Mouse (Mus musculus) embryonic facial prominence, embryonic 13.5 days (tissue): ENCODE results near the gene Chchd3. TPM values are rescaled to one million over a fixed set of nuclear protein-coding genes. Genes with fewer than 3 reads are reported as not detected.

Source experiments
- ATAC-seq: fragments of 200-750 bp; cut with Nextera tagmentation; 2 replicates; pipeline ENCODE4 v1.8.0; 2017; ENCODE audit warnings: low read depth; ENCODE audit not compliant: insufficient number of reproducible peaks, insufficient read depth, low FRiP score, low TSS enrichment
- H3K27ac ChIP-seq: fragments of 300-500 bp; sonication (generic); 2 replicates; pipeline ENCODE4 v1.5.1; 2015; ENCODE audit warnings: moderate library complexity, mild to moderate bottlenecking, inconsistent platforms
- H3K27me3 ChIP-seq: fragments of 300-500 bp; sonication (generic); 2 replicates; pipeline ENCODE4 v1.6.1; 2015; ENCODE audit warnings: mild to moderate bottlenecking, inconsistent platforms
- H3K36me3 ChIP-seq: fragments of 300-500 bp; sonication (generic); 2 replicates; pipeline ENCODE4 v1.6.1; 2015; ENCODE audit warnings: mild to moderate bottlenecking, inconsistent platforms
- H3K4me1 ChIP-seq: fragments of 300-500 bp; sonication (generic); 2 replicates; pipeline ENCODE4 v1.6.1; 2015; ENCODE audit warnings: inconsistent platforms
- H3K4me2 ChIP-seq: fragments of 300-500 bp; sonication (generic); 2 replicates; pipeline ENCODE4 v1.6.1; 2015; ENCODE audit warnings: moderate library complexity, mild to moderate bottlenecking, inconsistent platforms
- H3K4me3 ChIP-seq: fragments of 300-500 bp; sonication (generic); 2 replicates; pipeline ENCODE4 v1.5.1; 2015; ENCODE audit warnings: mild to moderate bottlenecking, inconsistent platforms
- H3K9ac ChIP-seq: fragments of 300-500 bp; sonication (generic); 2 replicates; pipeline ENCODE4 v1.6.1; 2015; ENCODE audit warnings: mild to moderate bottlenecking, inconsistent platforms
- H3K9me3 ChIP-seq: fragments of 300-500 bp; sonication (generic); 2 replicates; pipeline ENCODE4 v1.6.1; 2016; ENCODE audit warnings: inconsistent platforms
- WGBS: fragments of 180-500 bp; shearing (Covaris S2); methylation state at CpG from one replicate; pipeline ENCODE4 v1.1.7; 2015; ENCODE audit warnings: mixed read lengths; 5-methylcytosine and 5-hydroxymethylcytosine counted together
- polyA plus RNA-seq: library from polyadenylated mRNA; unstranded; fragments of >200 nt; fragmentation: Nextera tagmentation; extraction: Ambion mirVana; gene quantifications from 2 replicates; pipeline ENCODE4 v1.2.1, GENCODE M21; 2015

The Chchd3 gene
- polyA plus RNA-seq, 1 experiment from 2014 or later, result 107 TPM

GRCm38 (mm10) chr6:32848974-32849373 lies 211.1 kb downstream of the Chchd3 start:
- Histone ChIP-seq H3K4me1 (no peaks in the 10 kb centered on the region), H3K4me2 (no peak overlapping the region), H3K4me3 (no peak overlapping the region), H3K9ac (no peak overlapping the region), H3K9me3 (no peaks in the 10 kb centered on the region), H3K36me3 (no peaks in the 10 kb centered on the region), H3K27me3 (no peaks in the 10 kb centered on the region), H3K27ac (no peak overlapping the region)
- WGBS, result 81% methylated on average over 7 of the region's 7 CpGs
- ATAC-seq, result no peak

GRCm38 (mm10) chr6:32845463-32845862 lies 214.6 kb downstream of the Chchd3 start:
- no peaks in the 10 kb centered on the region for H3K27me3 ChIP-seq
- ATAC-seq, result no peak
- no peak overlapping the region for H3K27ac ChIP-seq
- H3K9me3 ChIP-seq, result no peaks in the 10 kb centered on the region
- H3K4me3 ChIP-seq, result no peak overlapping the region
- no peak overlapping the region for H3K9ac ChIP-seq
- 34% methylated on average over 1 of the region's 1 CpGs for whole genome bisulfite sequencing
- no peak overlapping the region for H3K4me2 ChIP-seq
- H3K36me3 ChIP-seq, result no peaks in the 10 kb centered on the region
- no peaks in the 10 kb centered on the region for H3K4me1 ChIP-seq

GRCm38 (mm10) chr6:32837939-32838301 lies 222.1 kb downstream of the Chchd3 start:
- 79% methylated on average over 2 of the region's 2 CpGs for WGBS
- no peak for ATAC-seq
- H3K4me2 ChIP-seq, result no peak overlapping the region

GRCm38 (mm10) chr6:32837165-32837938 lies 222.7 kb downstream of the Chchd3 start:
- no peaks in the 10 kb centered on the region for H3K9me3 ChIP-seq
- H3K4me3 ChIP-seq, result no peak overlapping the region
- H3K4me2 ChIP-seq, result no peak overlapping the region
- no peak overlapping the region for H3K9ac ChIP-seq
- ATAC-seq, result no peak
- no peaks in the 10 kb centered on the region; the same call in 1 of the 2 replicates for H3K4me1 ChIP-seq
- 0 out of 2 replicates have a peak, but pooled peaks cover 9% of the 10 kb centered on the region for H3K36me3 ChIP-seq
- H3K27ac ChIP-seq, result no peak overlapping the region
- H3K27me3 ChIP-seq, result no peaks in the 10 kb centered on the region
- whole genome bisulfite sequencing, result 75% methylated on average over 7 of the region's 7 CpGs

More at GRCm38 (mm10) chr6:32837939-32838301, 222.1 kb downstream of the Chchd3 start:
- Histone ChIP-seq H3K4me3 (no peak overlapping the region), H3K36me3 (0 out of 2 replicates have a peak, but pooled peaks cover 9% of the 10 kb centered on the region), H3K27ac (no peak overlapping the region), H3K4me1 (no peaks in the 10 kb centered on the region; the same call in 1 of the 2 replicates), H3K9me3 (no peaks in the 10 kb centered on the region), H3K9ac (no peak overlapping the region), H3K27me3 (no peaks in the 10 kb centered on the region)

- Histone ChIP-seq H3K36me3 (0 out of 2 replicates have a peak, but pooled peaks cover 4% of the 10 kb centered on the region), H3K4me3 (no peak overlapping the region), H3K9ac (no peak overlapping the region), H3K4me2 (no peak overlapping the region), H3K9me3 (no peaks in the 10 kb centered on the region), H3K27ac (no peak overlapping the region), H3K4me1 (peaks cover 8% of the 10 kb centered on the region; the same call in 1 of the 2 replicates), H3K27me3 (no peaks in the 10 kb centered on the region)
- ATAC-seq, result no peak
- WGBS, result 83% methylated on average over 12 of the region's 12 CpGs
These were observed 236.0 kb downstream of the Chchd3 start for GRCm38 (mm10) chr6:32823856-32824620.

GRCm38 (mm10) chr6:32818961-32819360 lies 241.1 kb downstream of the Chchd3 start:
- Histone ChIP-seq H3K4me3 (no peak overlapping the region), H3K27me3 (no peaks in the 10 kb centered on the region), H3K9me3 (no peaks in the 10 kb centered on the region), H3K27ac (no peak overlapping the region), H3K4me2 (no peak overlapping the region), H3K4me1 (peaks cover 4% of the 10 kb centered on the region; the same call in 1 of the 2 replicates), H3K36me3 (0 out of 2 replicates have a peak, but pooled peaks cover 4% of the 10 kb centered on the region), H3K9ac (no peak overlapping the region)
- WGBS, result 69% methylated on average over 4 of the region's 4 CpGs
- ATAC-seq, result no peak

GRCm38 (mm10) chr6:32808796-32809195 lies 251.3 kb downstream of the Chchd3 start:
- Histone ChIP-seq H3K4me2 (no peak overlapping the region), H3K9me3 (no peaks in the 10 kb centered on the region), H3K27me3 (no peaks in the 10 kb centered on the region), H3K4me1 (0 out of 2 replicates have a peak, but pooled peaks cover 3% of the 10 kb centered on the region), H3K4me3 (no peak overlapping the region), H3K27ac (no peak overlapping the region), H3K36me3 (0 out of 2 replicates have a peak, but pooled peaks cover under 1% of the 10 kb centered on the region), H3K9ac (no peak overlapping the region)
- 92% methylated on average over 1 of the region's 1 CpGs for WGBS
- no peak for ATAC-seq

GRCm38 (mm10) chr6:32807771-32808170 lies 252.3 kb downstream of the Chchd3 start:
- 70% methylated on average over 4 of the region's 4 CpGs for WGBS
- Histone ChIP-seq H3K36me3 (0 out of 2 replicates have a peak, but pooled peaks cover 7% of the 10 kb centered on the region), H3K27ac (no peak overlapping the region), H3K4me3 (no peak overlapping the region), H3K4me1 (0 out of 2 replicates have a peak, but pooled peaks cover 3% of the 10 kb centered on the region), H3K27me3 (no peaks in the 10 kb centered on the region), H3K9me3 (no peaks in the 10 kb centered on the region), H3K9ac (no peak overlapping the region), H3K4me2 (no peak overlapping the region)
- ATAC-seq, result no peak

GRCm38 (mm10) chr6:32803646-32804045 lies 256.4 kb downstream of the Chchd3 start:
- 0 out of 2 replicates have a peak, but pooled peaks cover 3% of the 10 kb centered on the region for H3K4me1 ChIP-seq
- no peak overlapping the region for H3K4me2 ChIP-seq
- H3K4me3 ChIP-seq, result no peak overlapping the region
- no peaks in the 10 kb centered on the region for H3K27me3 ChIP-seq
- ATAC-seq, result no peak
- no peak overlapping the region for H3K9ac ChIP-seq
- no peaks in the 10 kb centered on the region for H3K9me3 ChIP-seq
- 94% methylated on average over 4 of the region's 4 CpGs for WGBS
- H3K27ac ChIP-seq, result no peak overlapping the region
- H3K36me3 ChIP-seq, result peaks cover 29% of the 10 kb centered on the region

GRCm38 (mm10) chr6:32801776-32802175 lies 258.3 kb downstream of the Chchd3 start:
- peaks cover 29% of the 10 kb centered on the region for H3K36me3 ChIP-seq
- H3K9ac ChIP-seq, result no peak overlapping the region
- ATAC-seq, result no peak
- 93% methylated on average over 6 of the region's 6 CpGs for WGBS
- no peak overlapping the region for H3K4me3 ChIP-seq
- peaks cover 5% of the 10 kb centered on the region; the same call in 1 of the 2 replicates for H3K4me1 ChIP-seq
- no peak overlapping the region for H3K27ac ChIP-seq
- no peaks in the 10 kb centered on the region for H3K9me3 ChIP-seq
- no peak overlapping the region for H3K4me2 ChIP-seq
- H3K27me3 ChIP-seq, result no peaks in the 10 kb centered on the region

- no peak overlapping the region for H3K27ac ChIP-seq
- no peak for ATAC-seq
- peaks cover 26% of the 10 kb centered on the region for H3K36me3 ChIP-seq
- H3K4me2 ChIP-seq, result no peak overlapping the region
- no peak overlapping the region for H3K4me3 ChIP-seq
- no peak overlapping the region for H3K9ac ChIP-seq
- H3K9me3 ChIP-seq, result no peaks in the 10 kb centered on the region
- whole genome bisulfite sequencing, result 48% methylated on average over 4 of the region's 4 CpGs
- no peaks in the 10 kb centered on the region for H3K27me3 ChIP-seq
- H3K4me1 ChIP-seq, result peaks cover 6% of the 10 kb centered on the region; the same call in 1 of the 2 replicates
These were observed 262.5 kb downstream of the Chchd3 start for GRCm38 (mm10) chr6:32797525-32797924.
